Mouse (Mus musculus): ENCODE data around the gene Zfp740.
A peak's percentile ranks its signal among the peaks of the same experiment; 100 is the strongest.

Zfp740 gene

GRCm38 (mm10) chr15:102247252-102248130 is 44.4 kb downstream of the Zfp740 start:
- peak; percentile 58 for DNase-seq (ENCODE audit: low read depth, low spot score)

DNA sequence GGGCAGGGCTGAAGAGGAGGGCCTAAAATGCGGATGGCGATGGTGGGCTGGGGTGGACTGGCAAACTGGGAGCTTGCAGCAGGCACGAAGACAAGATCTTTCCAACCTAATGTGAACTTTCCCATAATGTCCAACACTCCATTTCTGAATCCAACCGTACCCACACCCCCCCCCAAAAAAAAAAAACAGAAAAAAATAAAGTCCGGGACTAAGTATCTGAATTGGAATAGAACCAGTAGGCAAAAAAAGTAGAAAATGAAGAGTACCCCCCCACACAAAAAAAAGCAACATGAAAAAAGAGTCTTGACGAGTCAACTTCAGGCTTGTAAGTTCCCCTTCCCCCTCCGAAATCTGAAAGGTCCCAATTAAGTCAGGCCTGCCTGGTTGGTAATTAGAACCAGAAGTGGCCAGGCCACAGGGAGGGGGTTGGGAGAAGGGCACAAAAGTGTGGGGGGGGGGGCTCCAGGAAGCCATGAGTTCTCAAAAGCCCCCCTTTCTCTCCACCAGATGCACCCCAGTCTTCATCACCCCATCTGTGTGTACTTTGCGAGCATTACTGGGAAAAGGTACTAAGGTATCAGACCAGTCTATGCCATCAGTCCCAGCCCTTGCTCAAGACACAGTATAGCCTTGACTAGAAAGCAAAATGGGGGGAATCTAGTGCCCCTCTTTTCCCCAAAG is 45.2 kb downstream of the Zfp740 start:
- no peak for DNase-seq (ENCODE audit: low read depth, low spot score)

DNA sequence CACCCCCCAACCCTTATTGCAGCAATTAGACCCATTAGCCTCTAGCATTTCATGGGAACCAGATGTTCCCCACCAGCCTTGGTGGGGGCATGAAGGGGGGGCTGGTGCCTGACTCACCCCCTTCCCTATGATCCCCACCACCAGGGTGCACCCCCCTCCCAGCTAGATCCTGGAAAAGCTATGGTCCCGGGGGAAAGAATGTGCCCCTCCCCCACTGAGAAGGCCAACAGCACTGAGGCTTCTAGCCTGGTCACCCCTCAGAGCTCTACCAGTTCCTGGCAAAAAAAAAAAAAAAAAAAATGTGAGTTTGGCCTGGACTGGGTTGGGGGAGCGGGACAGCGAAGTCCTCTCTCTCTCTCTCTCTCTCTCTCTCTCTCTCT is 45.8 kb downstream of the Zfp740 start:
- DNase-seq (ENCODE audit: low read depth, low spot score): no peak

GRCm38 (mm10) chr15:102249251-102249691 is 46.2 kb downstream of the Zfp740 start:
- DNase-seq (ENCODE audit: low read depth, low spot score): peak; percentile 35

- no peak for DNase-seq (ENCODE audit: low read depth, low spot score)
These were observed 46.9 kb downstream of the Zfp740 start for GRCm38 (mm10) chr15:102249967-102250366.

DNA sequence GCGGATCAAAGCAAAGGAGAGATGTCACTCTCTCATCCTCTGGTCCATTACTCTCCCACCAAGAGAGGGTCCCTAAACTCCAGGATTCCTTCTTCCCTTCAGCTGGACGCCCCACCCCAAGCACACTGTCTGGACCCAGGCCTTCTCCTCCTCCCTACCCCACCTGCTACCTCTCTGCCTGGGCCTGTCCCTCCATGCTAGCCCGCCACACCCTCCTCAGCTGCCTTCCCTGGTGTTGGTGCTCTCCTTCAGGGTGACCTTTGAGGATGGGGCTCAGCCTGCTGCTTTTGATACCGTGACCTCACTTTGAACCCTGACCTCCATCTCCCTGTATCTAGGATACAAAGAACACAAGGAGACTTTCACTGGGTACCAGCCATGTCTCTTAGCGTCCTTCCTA is 47.5 kb downstream of the Zfp740 start:
- no peak for DNase-seq (ENCODE audit: low read depth, low spot score)

DNA sequence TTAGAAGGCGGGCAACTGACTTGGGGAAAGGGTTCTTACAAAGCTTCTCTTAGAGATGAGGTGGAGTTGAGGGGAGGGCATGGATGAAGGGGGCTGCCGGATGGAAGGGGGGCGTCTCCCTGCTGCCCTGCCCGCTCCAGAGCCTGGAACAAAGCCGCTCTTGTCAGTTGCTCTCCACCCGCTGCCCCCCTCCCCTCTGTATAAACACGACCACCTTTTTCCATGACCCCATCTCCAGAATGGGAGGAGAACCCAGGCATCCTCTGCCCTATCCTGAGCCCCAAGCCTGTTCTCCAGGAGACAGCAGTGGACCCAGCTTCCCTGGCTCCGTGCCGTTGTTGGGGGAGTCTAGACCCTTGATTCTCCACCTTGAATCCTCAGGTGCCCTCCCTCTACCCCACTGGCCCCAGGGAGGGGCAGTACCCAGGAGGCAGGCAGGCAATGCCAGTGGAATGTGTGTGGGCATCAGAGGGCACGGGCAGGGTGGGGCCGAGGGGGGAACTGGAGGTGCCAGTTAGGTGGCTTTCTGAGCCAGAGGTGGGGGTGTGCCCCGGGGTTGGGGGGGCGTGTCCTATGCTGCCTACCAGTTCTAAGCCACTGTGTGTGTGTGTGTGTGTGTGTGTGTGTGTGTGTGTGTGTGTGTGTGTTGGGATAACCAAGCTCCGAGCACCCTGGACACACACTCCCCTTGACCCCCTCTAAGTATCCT is 52.7 kb downstream of the Zfp740 start:
- DNase-seq (ENCODE audit: low read depth, low spot score): peak; percentile 38

DNA sequence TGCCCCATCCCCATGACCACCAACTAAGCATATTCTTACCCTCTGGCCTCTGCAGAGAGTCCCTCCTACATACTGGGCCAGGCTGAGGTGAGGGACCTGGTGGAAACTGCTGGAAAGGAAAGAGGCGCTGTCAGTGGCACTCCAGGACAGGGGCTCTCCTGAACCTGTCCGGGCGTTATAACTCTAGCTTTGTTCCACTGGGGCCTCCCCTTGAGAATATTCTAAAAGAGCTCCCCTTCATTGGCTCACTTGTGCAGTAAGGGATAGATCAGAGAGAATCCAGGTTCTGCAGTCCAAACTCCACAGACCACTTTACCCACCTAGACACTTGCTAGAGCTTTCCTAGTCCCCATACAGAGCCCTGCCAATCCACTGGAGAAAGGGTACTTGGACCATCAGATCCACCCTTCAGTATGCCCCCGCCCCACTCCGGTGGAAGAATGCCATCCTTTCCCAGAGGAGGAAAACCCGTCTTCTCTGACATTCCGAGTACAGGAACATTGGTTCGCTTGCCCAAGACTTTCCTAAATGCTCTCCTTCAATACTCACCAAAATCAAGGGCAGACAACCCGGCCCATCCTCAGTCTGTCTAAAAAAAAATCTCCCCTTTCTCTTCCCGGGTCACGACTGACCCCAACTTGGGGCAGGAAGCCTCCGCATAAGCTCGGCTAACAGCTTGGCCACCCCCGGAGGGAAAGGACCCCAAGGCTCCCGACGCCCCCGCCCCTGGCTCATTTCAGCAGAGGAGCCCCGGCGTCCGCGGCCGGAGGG is 53.6 kb downstream of the Zfp740 start:
- no peak for DNase-seq (ENCODE audit: low read depth, low spot score)

GRCm38 (mm10) chr15:102257202-102258075 is 54.4 kb downstream of the Zfp740 start, which contains the start of gene Rarg:
Gene Rarg (minus strand): TSS chr15:102257517.
- peak; percentile 78 for DNase-seq (ENCODE audit: low read depth, low spot score)

- no peak for DNase-seq (ENCODE audit: low read depth, low spot score)
These were observed 55.0 kb downstream of the Zfp740 start for GRCm38 (mm10) chr15:102258076-102258470.

DNA sequence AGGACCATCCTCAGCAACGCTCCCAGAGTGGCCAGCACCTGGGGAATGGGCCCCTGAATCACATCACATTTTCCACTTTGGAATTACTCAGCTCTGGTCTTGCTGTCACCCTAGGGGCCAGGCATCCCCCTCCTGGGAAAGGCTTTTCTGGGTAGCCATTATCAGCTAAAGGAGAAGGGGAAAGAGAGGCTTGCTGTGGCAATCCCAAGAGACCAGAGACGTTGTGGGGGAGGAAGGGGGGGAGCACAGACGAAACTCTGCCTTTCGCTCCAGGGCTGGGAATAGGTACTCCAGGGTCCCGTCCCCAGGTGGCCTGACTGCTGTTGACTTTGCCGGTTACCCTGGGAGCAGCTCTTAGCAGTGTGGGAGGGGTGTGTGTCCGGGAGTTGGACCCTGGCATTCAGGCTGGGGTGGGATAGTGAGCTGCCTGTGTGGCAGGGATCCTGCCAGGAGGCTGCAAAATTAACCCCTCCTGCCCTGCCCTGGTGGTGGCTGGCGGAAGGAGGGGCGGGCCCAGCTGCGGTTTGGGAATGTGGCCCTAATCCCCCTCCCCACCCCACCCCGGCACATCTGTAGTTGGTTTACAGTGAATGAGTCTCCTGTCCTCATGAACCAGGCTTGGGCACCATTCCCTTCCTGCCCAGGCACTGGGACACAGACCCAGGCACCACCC is 55.7 kb downstream of the Zfp740 start:
- DNase-seq (ENCODE audit: low read depth, low spot score): no peak

DNA sequence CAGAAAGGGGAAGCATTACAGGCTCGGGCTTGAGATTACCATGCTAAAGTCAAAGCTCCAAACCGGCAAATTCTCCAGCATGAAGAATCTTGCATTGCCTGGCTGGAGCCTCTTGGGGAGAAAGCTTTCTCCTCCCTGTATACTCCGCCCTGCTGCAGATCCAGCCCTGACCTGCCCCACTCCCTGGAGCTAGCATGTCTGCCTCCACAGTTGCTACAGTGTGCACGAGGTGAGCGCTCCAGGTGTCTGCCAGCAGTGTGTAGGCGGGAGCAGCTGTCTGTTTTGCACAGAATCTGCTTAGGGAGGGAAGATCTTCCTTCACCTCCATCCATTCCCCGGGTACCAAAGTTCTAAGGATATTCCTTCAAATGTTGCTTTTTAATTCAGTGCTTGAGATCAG is 59.5 kb downstream of the Zfp740 start:
- peak; percentile 49 for DNase-seq (ENCODE audit: low read depth, low spot score)

DNA sequence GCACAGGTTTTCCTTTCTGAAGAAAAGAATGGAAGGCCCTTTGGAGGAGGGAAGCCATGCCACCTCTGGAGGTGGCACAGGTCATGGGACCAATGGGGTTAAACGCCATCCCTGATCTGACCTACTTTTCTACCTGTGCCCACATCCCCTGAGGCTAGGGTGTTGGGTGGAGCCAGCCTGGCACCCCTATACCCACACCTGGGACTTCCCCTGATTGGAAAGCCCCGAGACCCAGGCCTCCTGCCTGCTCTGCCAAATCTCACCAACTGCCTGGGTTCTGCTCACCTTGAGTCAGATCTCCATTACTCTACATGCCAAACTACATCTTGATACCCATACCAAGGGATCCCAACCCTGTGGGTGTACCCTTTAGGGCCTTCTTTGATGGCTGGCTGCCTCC is 60.0 kb downstream of the Zfp740 start:
- peak; percentile 76 for DNase-seq (ENCODE audit: low read depth, low spot score)

All from CD4-positive, CD25-positive, alpha-beta regulatory T cell, adult 2 months (primary cell).